Mouse (Mus musculus) activated CD4-positive, CD25-positive, alpha-beta regulatory T cell, adult 9 weeks (primary cell): ENCODE data around the gene Actbl2. TPM values are rescaled to one million over a fixed set of nuclear protein-coding genes. Genes with fewer than 3 reads are reported as not detected.

Experiments
- polyA plus RNA-seq: library from polyadenylated mRNA; unstranded; fragments of 100-300 nt; shearing (Covaris generic); gene quantifications from one replicate; pipeline ENCODE4 v1.2.1, GENCODE M21; 2017

Actbl2 gene
- 0.10 TPM for polyA plus RNA-seq

DNA sequence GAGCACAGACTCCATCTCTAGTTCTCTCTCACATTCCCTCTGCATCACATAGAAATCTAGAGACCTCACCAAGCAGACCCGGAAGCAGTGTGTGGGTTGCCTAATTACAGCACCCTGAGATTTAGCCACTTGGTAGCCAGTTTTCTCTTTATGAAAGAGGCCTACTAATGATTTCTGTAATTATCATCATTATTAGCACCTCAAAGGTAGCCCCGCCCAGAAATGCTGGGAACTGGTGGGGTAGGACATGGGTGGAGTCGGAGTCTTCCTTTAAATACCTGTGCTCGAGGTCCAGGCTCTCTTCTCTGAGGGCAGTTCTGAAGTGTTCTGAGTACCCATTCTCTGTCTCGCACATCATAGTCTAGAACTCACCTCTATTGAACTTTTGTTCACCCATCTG is at the start of gene Actbl2:
TSS of gene Actbl2 (plus strand) at position 301 of the 400 bp plus-strand sequence.

Other genes with a start within 250 kb of the Actbl2 start
- 175 TPM for gene Gpbp1, start 235.1 kb downstream of the Actbl2 start, polyA plus RNA-seq